Mouse (Mus musculus) G1E-ER4 (cell line): ENCODE measurements around the gene Retn. TPM values are rescaled to one million over a fixed set of nuclear protein-coding genes. Genes with fewer than 3 reads are reported as not detected.

ENCODE experiments used
- GATA1 ChIP-seq: IDR thresholded peaks from one replicate; pipeline ENCODE4 v1.8.0; 2012; ENCODE audit warnings: low read length, inconsistent platforms
- polyA plus RNA-seq: library from polyadenylated mRNA; stranded (reverse); fragments of >175 nt; gene quantifications from 2 replicates; pipeline ENCODE4 v1.2.3, GENCODE M21; 2012

Retn gene
- polyA plus RNA-seq, result not detected in 2 replicates

DNA sequence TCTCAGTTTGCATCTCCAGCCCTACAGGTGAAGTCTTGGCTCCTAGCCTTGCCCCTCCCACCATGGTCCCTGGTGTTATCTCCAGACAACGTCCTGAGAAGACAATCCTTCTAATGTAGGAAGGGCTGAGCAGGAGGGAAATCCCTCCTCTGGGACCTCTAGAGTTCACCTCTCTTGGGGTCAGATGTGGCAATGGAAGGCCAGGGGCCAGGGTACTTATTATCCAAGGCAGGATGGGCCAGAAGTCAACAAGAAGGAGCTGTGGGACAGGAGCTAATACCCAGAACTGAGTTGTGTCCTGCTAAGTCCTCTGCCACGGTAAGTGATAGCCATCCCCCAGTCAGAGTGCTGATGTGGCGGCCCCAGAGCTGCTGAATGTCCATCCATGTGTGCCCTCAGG is at the start of gene Retn:
Gene Retn (plus strand): TSS at position 245 of the 400 bp plus-strand sequence.
- TF ChIP-seq GATA1, result no peak

DNA sequence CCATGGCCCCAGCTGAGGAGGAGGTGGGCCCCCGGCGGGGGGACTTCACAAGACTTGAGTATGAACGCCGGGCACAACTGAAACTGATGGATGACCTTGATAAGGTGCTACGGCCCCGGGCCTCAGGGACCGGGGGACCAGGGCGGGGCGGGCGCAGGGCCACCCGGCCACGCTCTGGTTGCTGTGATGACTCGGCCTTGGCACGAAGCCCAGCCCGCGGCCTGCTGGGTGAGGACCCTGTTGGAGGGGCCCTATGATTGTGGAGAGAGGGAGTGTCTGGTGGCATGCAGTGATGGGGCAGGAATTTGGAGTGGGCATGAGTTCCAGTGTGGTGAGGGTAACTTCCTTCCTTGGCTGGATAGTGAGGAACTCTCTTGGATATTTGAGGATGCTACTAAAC is 49.0 kb upstream of the Retn start:
- no peak for TF ChIP-seq GATA1

DNA sequence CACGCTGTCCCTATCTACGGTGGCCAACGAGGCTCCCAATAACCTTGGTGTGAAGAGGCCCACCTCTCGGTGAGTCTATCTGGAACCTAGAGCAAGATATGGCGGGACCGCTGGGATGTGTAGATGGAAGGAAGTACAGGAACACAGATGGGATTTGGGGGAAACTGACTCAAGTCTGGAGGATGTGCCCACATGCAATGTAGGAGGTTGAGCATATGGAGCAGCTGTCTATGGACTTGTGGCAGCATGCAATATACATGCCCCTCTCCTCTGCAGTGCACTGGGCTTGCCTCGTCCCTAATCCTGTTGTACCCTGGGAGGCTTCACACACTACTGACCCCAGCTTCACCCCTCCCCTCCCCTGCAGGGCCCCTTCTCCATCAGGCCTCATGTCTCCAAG is 47.7 kb upstream of the Retn start:
- TF ChIP-seq GATA1, result no peak

DNA sequence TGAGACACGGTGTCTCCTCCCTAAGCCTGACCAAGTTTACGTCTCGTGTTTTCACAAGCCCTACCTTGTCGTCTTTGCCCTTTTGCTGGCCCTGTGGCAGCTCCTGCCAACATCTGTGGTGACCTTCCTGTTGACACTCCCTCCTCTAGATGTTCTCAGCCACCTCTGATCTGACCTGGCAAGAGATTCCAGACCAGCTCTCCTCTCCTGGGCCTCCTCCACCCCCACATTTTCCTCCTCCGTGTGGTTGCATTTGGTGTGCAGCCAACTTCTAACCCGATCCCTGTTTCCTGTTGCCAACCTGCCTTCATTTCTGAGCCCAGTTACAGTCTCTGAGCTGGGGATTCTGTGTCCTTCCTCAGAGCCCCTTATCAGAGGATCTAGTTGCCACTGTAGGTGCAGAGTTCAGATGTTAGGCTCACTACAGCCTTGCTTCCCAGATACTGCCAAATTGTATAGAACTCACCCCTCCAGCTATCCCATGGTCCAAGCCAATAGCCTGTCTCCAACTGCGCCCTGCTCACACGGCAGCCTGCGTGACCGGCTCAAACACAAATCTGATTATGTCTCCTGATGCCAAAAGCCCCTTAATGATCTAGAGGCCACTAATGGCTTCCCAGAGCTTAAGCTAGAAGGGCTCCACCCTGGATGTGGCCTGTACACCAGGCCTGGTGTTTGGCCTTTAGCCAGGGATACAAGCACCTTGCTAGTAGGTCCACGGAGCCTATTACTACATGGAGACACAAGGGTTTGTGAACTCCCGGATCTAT is 46.3 kb upstream of the Retn start:
- no peak for TF ChIP-seq GATA1

DNA sequence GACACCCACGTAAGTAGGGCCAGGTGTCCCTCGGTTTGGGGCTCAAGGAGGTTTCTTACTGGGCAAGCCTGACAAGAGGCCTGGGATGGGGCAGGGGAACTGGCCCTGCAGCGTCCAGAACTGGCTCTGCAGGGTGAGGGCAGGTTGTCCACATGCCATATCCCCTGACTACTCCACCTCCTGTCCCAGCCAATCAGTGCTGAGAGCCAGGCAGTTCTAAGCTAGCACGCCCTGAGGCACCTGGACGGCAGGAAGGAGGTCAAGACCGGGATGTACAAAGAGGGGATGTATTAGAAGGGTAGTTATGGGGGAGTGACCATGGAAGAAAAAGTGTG is 45.8 kb upstream of the Retn start:
- no peak for TF ChIP-seq GATA1

DNA sequence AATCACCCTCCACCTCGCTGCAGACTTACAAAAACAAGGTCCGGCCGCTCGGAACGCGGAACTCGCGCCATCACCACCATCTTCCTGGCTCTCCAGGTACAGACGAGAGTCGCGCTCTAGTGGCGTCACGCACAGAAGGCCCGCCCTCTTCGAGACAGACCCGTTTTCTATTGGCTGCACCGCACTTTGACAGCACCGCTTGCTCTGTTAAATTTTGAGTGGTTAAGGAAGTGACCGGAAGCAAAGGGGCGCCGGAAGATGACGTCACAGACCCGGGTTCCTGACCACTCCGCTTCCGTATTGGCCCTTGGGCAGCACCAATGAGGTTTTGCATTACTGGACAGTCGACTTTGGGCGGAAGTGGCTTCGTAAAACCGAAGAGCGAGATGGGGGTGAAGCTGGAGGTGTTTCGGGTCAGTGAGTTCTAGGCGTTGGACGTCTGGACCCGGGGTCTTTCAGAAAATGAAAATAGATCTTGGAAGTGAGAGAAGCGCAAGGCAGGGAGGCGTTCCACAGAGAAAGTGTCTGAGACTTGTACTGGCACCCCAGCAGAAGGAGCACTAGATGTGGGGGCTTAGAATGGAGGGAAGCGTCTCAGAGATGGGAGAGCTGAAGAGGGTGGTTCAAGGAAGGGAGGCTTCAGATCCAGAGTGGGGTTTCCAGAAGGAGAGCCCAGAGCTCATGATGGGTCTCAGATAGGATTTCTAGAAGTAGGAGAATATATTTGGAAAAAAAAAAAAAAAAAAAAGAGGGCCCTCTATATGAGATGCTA is 34.2 kb upstream of the Retn start, which contains the start of the genes Xab2 and Pet100:
Gene Xab2 (minus strand): TSS at position 118 of the 772 bp plus-strand sequence.
Gene Pet100 (plus strand): TSS at position 350 of the 772 bp plus-strand sequence.
- no peak for TF ChIP-seq GATA1

DNA sequence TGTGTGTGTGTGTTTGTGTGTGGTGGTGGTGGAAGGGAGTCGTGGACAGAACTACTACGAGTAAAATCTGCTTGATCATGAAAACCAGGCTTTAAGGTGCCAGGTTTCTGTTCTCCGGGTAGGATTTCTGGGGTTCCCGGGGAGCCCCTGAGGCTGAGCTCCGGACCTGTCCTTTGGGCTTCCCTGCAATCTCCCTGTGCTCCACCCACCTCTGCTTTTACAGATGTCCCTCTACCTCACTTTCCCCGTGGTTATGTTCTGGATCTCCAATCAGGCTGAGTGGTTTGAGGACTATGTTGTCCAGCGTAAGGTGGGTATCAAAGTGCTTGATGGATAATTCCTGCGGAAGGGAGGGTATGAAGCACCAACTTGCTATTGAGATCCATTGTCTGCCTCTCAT is 33.5 kb upstream of the Retn start:
- TF ChIP-seq GATA1, result no peak

DNA sequence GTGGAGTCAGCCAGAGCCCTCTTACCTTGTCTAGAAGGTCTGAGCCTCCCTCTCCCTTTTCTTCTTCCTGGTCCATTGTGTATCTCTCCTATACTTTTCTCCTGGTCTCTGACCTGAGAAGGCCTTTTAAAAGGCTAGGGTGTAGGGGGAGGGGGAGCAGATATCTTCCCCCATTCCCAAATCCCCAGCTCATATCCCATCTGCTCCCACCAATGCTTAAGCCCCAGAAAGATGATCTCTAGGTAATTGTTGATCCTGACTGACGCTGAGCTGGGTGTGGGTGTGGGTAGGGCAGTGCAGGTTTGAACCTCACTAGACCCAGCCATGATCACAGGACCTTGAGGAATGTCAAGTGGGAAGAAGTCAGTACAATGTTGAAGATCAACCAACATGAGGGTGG is 30.1 kb upstream of the Retn start, which contains the start of gene Pcp2:
Gene Pcp2 (minus strand): TSS at position 101 of the 400 bp plus-strand sequence.
- TF ChIP-seq GATA1, result no peak

DNA sequence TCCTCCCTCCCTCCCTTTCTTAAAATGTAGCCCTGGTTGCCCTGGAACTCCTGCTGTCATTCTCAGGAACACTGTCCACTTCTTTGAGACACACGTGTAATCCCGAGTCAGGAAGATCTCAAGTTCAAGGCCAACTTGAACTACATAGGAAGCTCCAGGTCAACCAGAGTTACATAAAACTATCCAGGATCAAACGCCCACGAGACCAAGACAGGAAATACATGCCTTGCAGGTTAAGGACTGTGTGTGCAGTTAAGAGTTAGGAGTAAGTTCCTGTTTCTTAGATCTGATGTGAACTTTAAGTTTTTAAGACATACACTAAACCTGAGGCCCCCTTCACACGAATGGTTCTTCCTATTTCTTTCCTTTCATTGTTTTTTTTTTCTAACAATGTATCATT is 28.6 kb upstream of the Retn start:
- TF ChIP-seq GATA1, result no peak

DNA sequence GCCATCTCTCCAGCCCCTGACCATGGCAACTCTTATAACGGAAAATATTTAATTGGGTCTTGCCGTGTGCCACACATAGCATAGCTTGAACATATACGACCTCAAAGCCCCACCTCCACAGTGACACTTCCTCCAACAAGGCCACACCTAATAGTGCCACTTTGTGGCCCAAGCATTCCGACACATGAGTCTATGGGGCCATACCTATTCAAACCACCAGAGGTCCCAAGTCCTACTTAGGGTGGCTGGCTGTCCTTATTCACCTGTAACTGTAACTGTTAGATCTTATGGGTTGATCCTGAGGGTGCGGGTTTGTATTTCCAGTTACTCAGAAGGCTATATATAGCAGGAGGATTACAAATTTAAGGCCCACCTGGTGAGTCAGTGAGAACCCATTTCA is 27.6 kb upstream of the Retn start:
- TF ChIP-seq GATA1, result no peak

DNA sequence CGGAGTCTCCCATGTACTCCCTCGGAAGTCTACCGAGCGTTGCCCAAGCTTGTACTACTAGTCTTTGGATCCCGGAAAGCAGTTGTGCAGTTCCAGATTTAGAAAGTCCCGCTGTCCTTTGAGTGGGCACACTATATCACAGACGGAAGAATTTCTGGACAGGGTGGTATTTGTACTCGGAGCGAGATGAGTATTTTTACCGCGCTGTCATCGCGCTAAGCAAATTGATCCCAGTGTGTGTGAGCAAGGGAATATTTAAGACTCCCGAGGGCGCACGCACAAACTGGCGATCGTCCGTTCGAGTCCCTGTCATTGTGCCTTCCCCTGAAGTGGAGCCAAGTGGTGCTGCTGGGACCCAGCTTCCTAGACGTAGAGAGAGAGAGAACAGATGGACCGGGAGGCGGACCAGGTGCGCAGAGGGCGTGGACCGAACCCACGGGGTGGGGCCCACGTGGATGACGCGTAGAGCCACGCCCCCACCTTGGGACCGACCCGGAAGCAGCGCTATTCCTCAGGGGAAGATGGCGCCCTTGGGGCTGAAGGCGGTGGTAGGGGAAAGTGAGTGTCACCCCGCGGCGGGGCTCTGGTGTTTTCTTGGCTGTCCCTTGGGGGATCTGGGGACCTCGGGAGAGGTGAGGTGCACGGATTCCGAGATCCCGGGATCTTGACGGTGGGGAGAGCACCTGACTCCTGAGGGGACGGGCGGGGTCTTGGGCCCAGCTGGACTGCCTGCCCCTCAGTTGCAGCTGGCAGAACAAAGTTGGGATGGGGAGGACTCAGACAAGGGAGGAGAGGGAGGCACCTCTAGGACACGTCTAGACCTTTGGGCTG is 24.7 kb upstream of the Retn start, which contains the start of gene Stxbp2:
Gene Stxbp2 (plus strand): TSS at position 309 of the 831 bp plus-strand sequence.
- no peak for TF ChIP-seq GATA1

DNA sequence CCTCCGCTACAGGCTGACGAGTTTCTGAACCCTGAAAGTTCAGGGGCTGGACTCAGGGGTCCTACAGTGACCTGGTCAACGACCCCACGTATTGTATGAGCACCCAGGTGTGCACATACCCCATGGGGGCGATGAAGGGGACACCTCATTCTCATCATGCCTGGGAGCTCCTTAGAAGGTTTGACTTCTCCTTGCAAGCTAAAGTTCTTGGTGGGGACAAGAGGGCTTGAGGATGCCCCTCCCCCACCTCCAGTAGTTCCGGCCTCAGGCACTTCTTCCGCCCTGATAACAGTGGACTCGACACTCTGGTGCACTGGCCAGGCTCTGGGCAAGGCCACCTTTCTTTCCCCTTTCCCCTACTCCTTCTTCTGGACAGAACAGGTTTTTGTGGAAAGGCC is 24.1 kb upstream of the Retn start:
- TF ChIP-seq GATA1, result no peak

DNA sequence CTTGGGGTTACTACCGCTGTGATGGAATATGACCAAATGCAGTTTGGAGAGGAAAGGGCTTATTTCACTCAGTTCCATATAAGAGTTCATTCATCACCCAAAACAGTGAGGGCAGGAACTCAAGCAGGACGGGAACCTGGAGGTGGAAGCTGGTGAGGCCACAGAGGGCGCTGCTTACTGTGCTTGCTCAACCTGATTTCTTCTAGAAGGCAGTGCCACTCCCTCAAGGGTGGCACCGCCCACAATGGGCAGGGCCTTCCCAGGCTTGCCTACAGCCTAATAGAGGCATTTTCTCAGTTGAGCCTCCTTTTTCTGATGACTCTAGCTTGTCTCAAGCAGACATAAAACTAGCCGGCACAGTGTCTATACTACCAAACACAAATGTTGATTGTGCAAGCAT is 9.8 kb upstream of the Retn start:
- TF ChIP-seq GATA1, result no peak

DNA sequence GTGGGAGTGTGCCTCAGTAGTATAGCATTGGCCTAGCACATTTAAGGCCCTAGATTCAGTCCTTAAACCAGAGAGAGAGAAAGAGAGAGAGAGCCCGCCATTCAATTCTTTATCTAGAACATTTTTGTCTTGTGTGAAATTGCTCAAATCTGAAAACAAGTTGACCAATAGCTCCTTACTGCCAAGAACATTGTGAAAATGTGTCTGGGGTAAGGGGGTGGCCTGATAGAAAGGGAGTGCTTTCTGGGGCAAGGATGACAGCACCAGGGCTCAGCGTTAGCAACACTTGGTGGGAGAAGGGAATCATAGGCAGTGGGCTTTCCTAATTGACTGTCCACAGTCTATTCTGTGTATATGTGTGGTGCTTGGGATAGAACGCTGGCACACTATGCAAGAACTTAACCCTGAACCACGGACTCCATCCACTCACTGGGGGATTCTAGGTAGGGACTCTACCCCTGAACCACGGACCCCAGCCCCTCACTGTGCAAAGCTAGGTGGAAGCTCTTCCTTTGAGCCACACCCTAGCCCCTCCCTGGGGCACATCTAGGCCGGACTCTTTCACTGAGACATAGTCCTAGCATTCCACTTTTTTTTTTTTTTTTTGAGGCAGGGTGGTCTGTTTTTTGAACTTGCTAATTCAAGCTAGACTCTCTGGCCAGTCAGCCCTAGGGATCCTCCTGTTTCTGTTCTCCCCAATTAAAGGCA is 8.6 kb upstream of the Retn start:
- TF ChIP-seq GATA1, result no peak

DNA sequence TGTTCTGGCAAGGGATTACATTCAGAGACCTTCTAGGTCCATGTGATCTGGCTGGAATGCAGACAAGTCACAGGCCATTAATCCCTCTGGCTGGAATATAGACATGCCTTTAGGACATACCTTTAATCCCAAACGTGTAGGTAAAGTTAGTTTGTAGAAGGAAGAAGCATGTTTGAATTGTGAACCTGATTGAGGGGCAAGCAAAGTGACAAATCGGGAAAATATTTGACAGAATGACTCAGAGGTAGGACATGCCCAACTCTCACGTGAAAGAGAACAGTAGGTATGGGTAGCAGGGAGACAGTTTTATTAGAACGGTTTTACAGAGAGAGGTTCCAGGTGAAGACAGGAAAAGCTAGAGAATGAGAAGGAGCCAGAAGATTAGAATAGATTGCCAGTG is 8.0 kb upstream of the Retn start:
- no peak for TF ChIP-seq GATA1
